Mouse (Mus musculus) limb, embryonic 10.5 days (tissue): ENCODE results near the gene Usp48. TPM values are rescaled to one million over a fixed set of nuclear protein-coding genes. Genes with fewer than 3 reads are reported as not detected.

Experiments used
- DNase-seq: peaks from one replicate; pipeline ENCODE4 v3.0.0-alpha.2; 2017; ENCODE audit warnings: low spot score
- H3K27ac ChIP-seq: fragments of 300-500 bp; sonication (generic); 2 replicates; pipeline ENCODE4 v1.5.1; 2016; ENCODE audit warnings: mild to moderate bottlenecking
- H3K27me3 ChIP-seq: fragments of 300-500 bp; sonication (generic); 2 replicates; pipeline ENCODE4 v1.6.1; 2016; ENCODE audit warnings: low read depth, mild to moderate bottlenecking; ENCODE audit not compliant: poor library complexity, severe bottlenecking
- H3K36me3 ChIP-seq: fragments of 300-500 bp; sonication (generic); 2 replicates; pipeline ENCODE4 v1.6.1; 2016; ENCODE audit warnings: mild to moderate bottlenecking, moderate library complexity
- H3K4me1 ChIP-seq: fragments of 300-500 bp; sonication (generic); 2 replicates; pipeline ENCODE4 v1.6.1; 2016
- H3K4me3 ChIP-seq: fragments of 300-500 bp; sonication (generic); 2 replicates; pipeline ENCODE4 v1.5.1; 2016; ENCODE audit warnings: mild to moderate bottlenecking, moderate library complexity
- H3K9me3 ChIP-seq: fragments of 300-500 bp; sonication (generic); replicated peaks from 2 replicates; pipeline ENCODE4 v1.6.1; 2016; ENCODE audit warnings: mild to moderate bottlenecking
- WGBS: fragments of 180-500 bp; shearing (Covaris S2); methylation state at CpG from one replicate; pipeline ENCODE4 v1.1.7; 2016; 5-methylcytosine and 5-hydroxymethylcytosine counted together
- polyA plus RNA-seq: library from polyadenylated mRNA; unstranded; fragments of >200 nt; fragmentation: Nextera tagmentation; extraction: Ambion mirVana; gene quantifications from 2 replicates; pipeline ENCODE4 v1.2.1, GENCODE M21; 2016

The Usp48 gene
- polyA plus RNA-seq, 1 experiment from 2014 or later, result 80.2 TPM

- DNase-seq, result no peak
- H3K4me3 ChIP-seq, result no peak overlapping the region
- H3K27me3 ChIP-seq, result peaks cover 57% of the 10 kb centered on the region
- H3K4me1 ChIP-seq, result peaks cover 19% of the 10 kb centered on the region
- H3K36me3 ChIP-seq, result no peaks in the 10 kb centered on the region
- 28% methylated on average over 9 of the region's 9 CpGs for WGBS
- no peak overlapping the region for H3K27ac ChIP-seq
- H3K9me3 ChIP-seq, result no peaks in the 10 kb centered on the region
These were observed 91.3 kb downstream of the Usp48 start for GRCm38 (mm10) chr4:137684830-137685343.

GRCm38 (mm10) chr4:137686303-137686702 lies 92.7 kb downstream of the Usp48 start:
- Histone ChIP-seq H3K27ac (no peak overlapping the region), H3K27me3 (peaks cover 43% of the 10 kb centered on the region), H3K4me1 (peaks cover 11% of the 10 kb centered on the region), H3K9me3 (no peaks in the 10 kb centered on the region), H3K4me3 (no peak overlapping the region), H3K36me3 (no peaks in the 10 kb centered on the region)
- no peak for DNase-seq
- 83% methylated on average over 5 of the region's 5 CpGs for WGBS

GRCm38 (mm10) chr4:137687234-137687825 lies 93.8 kb downstream of the Usp48 start:
- H3K9me3 ChIP-seq, result no peaks in the 10 kb centered on the region
- no peak for DNase-seq
- peaks cover under 1% of the 10 kb centered on the region; the same call in 1 of the 2 replicates for H3K4me1 ChIP-seq
- no peak overlapping the region for H3K4me3 ChIP-seq
- H3K27me3 ChIP-seq, result peaks cover 33% of the 10 kb centered on the region
- H3K36me3 ChIP-seq, result no peaks in the 10 kb centered on the region
- H3K27ac ChIP-seq, result no peak overlapping the region
- WGBS, result 86% methylated on average over 14 of the region's 14 CpGs

GRCm38 (mm10) chr4:137692107-137692902 lies 98.8 kb downstream of the Usp48 start:
- Histone ChIP-seq H3K36me3 (no peaks in the 10 kb centered on the region), H3K4me3 (no peak overlapping the region), H3K27me3 (no peaks in the 10 kb centered on the region), H3K9me3 (no peaks in the 10 kb centered on the region), H3K4me1 (peaks cover 3% of the 10 kb centered on the region; the same call in 1 of the 2 replicates), H3K27ac (no peak overlapping the region)
- WGBS, result 84% methylated on average over 10 of the region's 10 CpGs
- DNase-seq, result no peak

GRCm38 (mm10) chr4:137695300-137695699 lies 101.7 kb downstream of the Usp48 start:
- H3K4me1 ChIP-seq, result peaks cover 27% of the 10 kb centered on the region
- WGBS, result 86% methylated on average over 8 of the region's 8 CpGs
- H3K9me3 ChIP-seq, result no peaks in the 10 kb centered on the region
- no peaks in the 10 kb centered on the region for H3K27me3 ChIP-seq
- H3K4me3 ChIP-seq, result no peak overlapping the region
- no peak for DNase-seq
- H3K36me3 ChIP-seq, result no peaks in the 10 kb centered on the region
- no peak overlapping the region for H3K27ac ChIP-seq

GRCm38 (mm10) chr4:137695900-137696299 lies 102.3 kb downstream of the Usp48 start:
- DNase-seq, result no peak
- no peak overlapping the region for H3K27ac ChIP-seq

GRCm38 (mm10) chr4:137697156-137697885 lies 103.8 kb downstream of the Usp48 start:
- peak overlapping the region; percentile 11; the same call in 1 of the 2 replicates for H3K27ac ChIP-seq
- DNase-seq, result no peak

More at GRCm38 (mm10) chr4:137695900-137696299, 102.3 kb downstream of the Usp48 start:
- 34% methylated on average over 4 of the region's 4 CpGs for WGBS
- H3K4me3 ChIP-seq, result no peak overlapping the region
- peaks cover 27% of the 10 kb centered on the region for H3K4me1 ChIP-seq
- no peaks in the 10 kb centered on the region for H3K9me3 ChIP-seq
- H3K36me3 ChIP-seq, result no peaks in the 10 kb centered on the region
- no peaks in the 10 kb centered on the region for H3K27me3 ChIP-seq

GRCm38 (mm10) chr4:137698076-137698985 lies 104.8 kb downstream of the Usp48 start:
- 93% methylated on average over 7 of the region's 7 CpGs for WGBS
- Histone ChIP-seq H3K27ac (peak overlapping the region; percentile 11; the same call in 1 of the 2 replicates), H3K4me3 (no peak overlapping the region), H3K9me3 (no peaks in the 10 kb centered on the region), H3K36me3 (no peaks in the 10 kb centered on the region), H3K4me1 (peaks cover 37% of the 10 kb centered on the region), H3K27me3 (no peaks in the 10 kb centered on the region)
- DNase-seq, result no peak

More at GRCm38 (mm10) chr4:137697156-137697885, 103.8 kb downstream of the Usp48 start:
- no peaks in the 10 kb centered on the region for H3K27me3 ChIP-seq
- H3K36me3 ChIP-seq, result no peaks in the 10 kb centered on the region
- no peaks in the 10 kb centered on the region for H3K9me3 ChIP-seq
- no peak overlapping the region for H3K4me3 ChIP-seq
- 74% methylated on average over 13 of the region's 13 CpGs for WGBS
- peaks cover 37% of the 10 kb centered on the region for H3K4me1 ChIP-seq

GRCm38 (mm10) chr4:137699264-137700211 lies 106.0 kb downstream of the Usp48 start:
- WGBS, result 73% methylated on average over 21 of the region's 21 CpGs
- H3K9me3 ChIP-seq, result no peaks in the 10 kb centered on the region

GRCm38 (mm10) chr4:137700960-137701359 lies 107.4 kb downstream of the Usp48 start:
- no peak for DNase-seq
- Histone ChIP-seq H3K27ac (no peak overlapping the region), H3K36me3 (no peaks in the 10 kb centered on the region), H3K4me3 (no peak overlapping the region), H3K4me1 (peaks cover 35% of the 10 kb centered on the region), H3K27me3 (no peaks in the 10 kb centered on the region; the same call in 1 of the 2 replicates), H3K9me3 (no peaks in the 10 kb centered on the region)
- 68% methylated on average over 6 of the region's 6 CpGs for WGBS

More at GRCm38 (mm10) chr4:137699264-137700211, 106.0 kb downstream of the Usp48 start:
- Histone ChIP-seq H3K27me3 (no peaks in the 10 kb centered on the region; the same call in 1 of the 2 replicates), H3K27ac (0 out of 2 replicates have a peak overlapping the region, but pooled peaks have one; percentile 7), H3K36me3 (no peaks in the 10 kb centered on the region), H3K4me3 (no peak overlapping the region), H3K4me1 (peaks cover 37% of the 10 kb centered on the region)
- DNase-seq, result no peak

GRCm38 (mm10) chr4:137703077-137703476 lies 109.5 kb downstream of the Usp48 start:
- Histone ChIP-seq H3K9me3 (no peaks in the 10 kb centered on the region), H3K4me3 (no peak overlapping the region), H3K4me1 (peaks cover 45% of the 10 kb centered on the region), H3K27ac (no peak overlapping the region), H3K36me3 (no peaks in the 10 kb centered on the region), H3K27me3 (peaks cover 10% of the 10 kb centered on the region)
- no peak for DNase-seq
- WGBS, result 89% methylated on average over 5 of the region's 5 CpGs
